Mouse (Mus musculus): ENCODE data around the gene Zfp362. TPM values are rescaled to one million over a fixed set of nuclear protein-coding genes. Genes with fewer than 3 reads are reported as not detected.

Gene Zfp362
- total and polyA plus RNA-seq, 3 experiments: 11.9 to 18.8 (median 12.8) TPM

- intact Hi-C loops (cut with DNase I): loop anchor here (2.0 to 5.0 kb wide), 2 partner anchors 48 to 156 kb away; no protein-coding TSS in a partner anchor
- H3K4me1 ChIP-seq (ENCODE audit: control insufficient read depth, insufficient read depth, low read length): peaks cover 23% of the 10 kb centered on the region
Measured at GRCm38 (mm10) chr4:128729033-128729708, 76.7 kb downstream of the Zfp362 start.

GRCm38 (mm10) chr4:128728431-128728851, 77.4 kb downstream of the Zfp362 start:
- intact Hi-C loops (cut with DNase I): loop anchor here (2.0 to 5.0 kb wide), 2 partner anchors 49 to 156 kb away; no protein-coding TSS in a partner anchor
- H3K27ac ChIP-seq: peak overlapping the region; percentile 90
- peak overlapping the region; percentile 90 for H3K4me3 ChIP-seq
- no peak for DNase-seq
- H3K9ac ChIP-seq (ENCODE audit: low read depth, low read length): peak overlapping the region; percentile 92
- no peak for TF ChIP-seq CTCF (IDR thresholded peaks at IDR 0.05)
- no peak for TF ChIP-seq POLR2A (IDR thresholded peaks at IDR 0.05; ENCODE audit: insufficient read depth, low read depth, low read length)
- TF ChIP-seq EP300 (IDR thresholded peaks at IDR 0.05; ENCODE audit: insufficient read depth, low read depth, low read length): no peak
- WGBS: under 1% methylated on average over 5 of the region's 5 CpGs
- no peaks in the 10 kb centered on the region for H3K27me3 ChIP-seq (ENCODE audit: control insufficient read depth, insufficient read depth, low read length)
- H3K36me3 ChIP-seq (ENCODE audit: control insufficient read depth, insufficient read depth, low read length): peaks cover 12% of the 10 kb centered on the region
- H3K4me1 ChIP-seq (ENCODE audit: control insufficient read depth, insufficient read depth, low read length): peaks cover 18% of the 10 kb centered on the region
- peaks cover 2% of the 10 kb centered on the region; the same call in 1 of the 2 replicates for H3K79me2 ChIP-seq (replicated peaks; ENCODE audit: control insufficient read depth, insufficient read depth, low read length)

More at GRCm38 (mm10) chr4:128729033-128729708, 76.7 kb downstream of the Zfp362 start:
- H3K27me3 ChIP-seq (ENCODE audit: control insufficient read depth, insufficient read depth, low read length): no peaks in the 10 kb centered on the region
- DNase-seq: peak in 1 of 2 experiments; percentile 37
- no peak for TF ChIP-seq EP300 (IDR thresholded peaks at IDR 0.05; ENCODE audit: insufficient read depth, low read depth, low read length)
- TF ChIP-seq POLR2A (IDR thresholded peaks at IDR 0.05; ENCODE audit: insufficient read depth, low read depth, low read length): no peak
- no peak for TF ChIP-seq CTCF (IDR thresholded peaks at IDR 0.05)
- peak overlapping the region; percentile 90 for H3K27ac ChIP-seq
- 15% methylated on average over 15 of the region's 15 CpGs for WGBS
- H3K79me2 ChIP-seq (replicated peaks; ENCODE audit: control insufficient read depth, insufficient read depth, low read length): peaks cover 2% of the 10 kb centered on the region; the same call in 1 of the 2 replicates
- peaks cover 12% of the 10 kb centered on the region for H3K36me3 ChIP-seq (ENCODE audit: control insufficient read depth, insufficient read depth, low read length)
- peak overlapping the region; percentile 90 for H3K4me3 ChIP-seq
- peak overlapping the region; percentile 55 for H3K9ac ChIP-seq (ENCODE audit: low read depth, low read length)

- DNase-seq: no peak
- WGBS: under 1% methylated on average over 65 of the region's 65 CpGs
- no peak for TF ChIP-seq POLR2A (IDR thresholded peaks at IDR 0.05; ENCODE audit: insufficient read depth, low read depth, low read length)
- TF ChIP-seq CTCF (IDR thresholded peaks at IDR 0.05): no peak
- TF ChIP-seq EP300 (IDR thresholded peaks at IDR 0.05; ENCODE audit: insufficient read depth, low read depth, low read length): no peak
- peak overlapping the region; percentile 90 for H3K27ac ChIP-seq
- H3K79me2 ChIP-seq (replicated peaks; ENCODE audit: control insufficient read depth, insufficient read depth, low read length): peaks cover 2% of the 10 kb centered on the region; the same call in 1 of the 2 replicates
- intact Hi-C loops (cut with DNase I): loop anchor here (2.0 to 5.0 kb wide), 2 partner anchors 49 to 157 kb away; no protein-coding TSS in a partner anchor
- H3K4me3 ChIP-seq: peak overlapping the region; percentile 90
- H3K27me3 ChIP-seq (ENCODE audit: control insufficient read depth, insufficient read depth, low read length): no peaks in the 10 kb centered on the region
- peak overlapping the region; percentile 92 for H3K9ac ChIP-seq (ENCODE audit: low read depth, low read length)
- H3K36me3 ChIP-seq (ENCODE audit: control insufficient read depth, insufficient read depth, low read length): peaks cover 7% of the 10 kb centered on the region
- H3K4me1 ChIP-seq (ENCODE audit: control insufficient read depth, insufficient read depth, low read length): peaks cover 14% of the 10 kb centered on the region
Measured at GRCm38 (mm10) chr4:128727721-128728430, 78.0 kb downstream of the Zfp362 start.

GRCm38 (mm10) chr4:128727019-128727720, 78.7 kb downstream of the Zfp362 start:
- Histone ChIP-seq H3K27ac (peak overlapping the region; percentile 90), H3K9ac (ENCODE audit: low read depth, low read length) (peak overlapping the region; percentile 92), H3K27me3 (ENCODE audit: control insufficient read depth, insufficient read depth, low read length) (no peaks in the 10 kb centered on the region), H3K36me3 (ENCODE audit: control insufficient read depth, insufficient read depth, low read length) (peaks cover 6% of the 10 kb centered on the region), H3K79me2 (replicated peaks; ENCODE audit: control insufficient read depth, insufficient read depth, low read length) (peaks cover 2% of the 10 kb centered on the region; the same call in 1 of the 2 replicates), H3K4me3 (peak overlapping the region; percentile 90), H3K4me1 (ENCODE audit: control insufficient read depth, insufficient read depth, low read length) (peaks cover 13% of the 10 kb centered on the region)
- peak; percentile 95 for DNase-seq
- peak; percentile 63 for TF ChIP-seq POLR2A (IDR thresholded peaks at IDR 0.05; ENCODE audit: insufficient read depth, low read depth, low read length)
- TF ChIP-seq CTCF (IDR thresholded peaks at IDR 0.05): 0 out of 2 replicates have a peak, but pooled peaks have one; percentile 11
- 0 out of 2 replicates have a peak, but pooled peaks have one; percentile 39 for TF ChIP-seq EP300 (IDR thresholded peaks at IDR 0.05; ENCODE audit: insufficient read depth, low read depth, low read length)
- intact Hi-C loops (cut with DNase I): loop anchor here (5.0 kb wide), 1 partner anchor 50 kb away; no protein-coding TSS in a partner anchor
- 5% methylated on average over 44 of the region's 68 CpGs for WGBS

GRCm38 (mm10) chr4:128724059-128724458, 81.8 kb downstream of the Zfp362 start:
- Histone ChIP-seq H3K79me2 (replicated peaks; ENCODE audit: control insufficient read depth, insufficient read depth, low read length) (peaks cover 1% of the 10 kb centered on the region; the same call in 1 of the 2 replicates), H3K27me3 (ENCODE audit: control insufficient read depth, insufficient read depth, low read length) (no peaks in the 10 kb centered on the region), H3K4me1 (ENCODE audit: control insufficient read depth, insufficient read depth, low read length) (peaks cover 6% of the 10 kb centered on the region), H3K36me3 (ENCODE audit: control insufficient read depth, insufficient read depth, low read length) (peaks cover 2% of the 10 kb centered on the region; the same call in 1 of the 2 replicates), H3K27ac (peak overlapping the region; percentile 4; the same call in 1 of the 2 replicates), H3K4me3 (no peak overlapping the region), H3K9ac (ENCODE audit: low read depth, low read length) (no peak overlapping the region)
- WGBS: 21% methylated on average over 7 of the region's 7 CpGs
- peak; percentile 60 to 79 for DNase-seq
- intact Hi-C loops (cut with DNase I): loop anchor here (5.0 kb wide), 1 partner anchor 333 kb away; the partner anchor contains the start of gene Rnf19b
- no peak; the same call in 1 of the 2 replicates for TF ChIP-seq CTCF (IDR thresholded peaks at IDR 0.05)
- peak; percentile 75 for TF ChIP-seq EP300 (IDR thresholded peaks at IDR 0.05; ENCODE audit: insufficient read depth, low read depth, low read length)
- TF ChIP-seq POLR2A (IDR thresholded peaks at IDR 0.05; ENCODE audit: insufficient read depth, low read depth, low read length): no peak
